In genomic region chr7:126265949-126266348, GRCm38 (mm10) we compare ENCODE assay signal across 9 mouse cellular contexts. TPM values are rescaled to one million over a fixed set of nuclear protein-coding genes. Genes with fewer than 3 reads are reported as not detected.
DNase-seq lines count a peak whose midpoint lies in the region; TF ChIP-seq lines count a peak whose summit lies in the region.
"Had no signal": no experiment of that assay in that cellular context is flagged by ENCODE, and none has a peak within 500 bp of the region (broad histone marks: within the 10 kb centered on the region; RNA-seq: fewer than 3 reads in every experiment).

No protein-coding gene starts in this region.

- no peaks in the 10 kb centered on the region for H3K9me3 ChIP-seq in heart, embryonic 10.5 days
- H3K9me3 ChIP-seq: liver, embryonic 15.5 days had no signal

- no peak overlapping the region for H3K4me3 ChIP-seq in heart, embryonic 10.5 days
- H3K4me3 ChIP-seq in kidney, adult 2 months (ENCODE audit: insufficient read depth, low read depth, low read length), result no peak overlapping the region
- H3K4me3 ChIP-seq: liver, embryonic 15.5 days had no signal

- no peak for TF ChIP-seq CTCF in kidney, adult 2 months (conservative IDR thresholded peaks at IDR 0.05; ENCODE audit: insufficient read depth, insufficient read length, low read depth, low read length)

- 65% methylated on average over 9 of the region's 9 CpGs for WGBS in heart, embryonic 10.5 days
- 35% methylated on average over 9 of the region's 9 CpGs for WGBS in kidney, adult 2 months

- TF ChIP-seq POLR2A in kidney, adult 2 months (IDR thresholded peaks at IDR 0.05; ENCODE audit: low read depth, low read length), result no peak

- H3K27me3 ChIP-seq in heart, embryonic 10.5 days (ENCODE audit: insufficient read depth, poor library complexity, severe bottlenecking), result peaks cover 80% of the 10 kb centered on the region
- no peaks in the 10 kb centered on the region for H3K27me3 ChIP-seq in kidney, adult 2 months (replicated peaks; ENCODE audit: control insufficient read depth, insufficient read depth, low read length)

- peaks cover 16% of the 10 kb centered on the region for H3K4me1 ChIP-seq in heart, embryonic 10.5 days
- H3K4me1 ChIP-seq in kidney, adult 2 months (ENCODE audit: control insufficient read depth, insufficient read depth, low read length), result no peaks in the 10 kb centered on the region

- H3K27ac ChIP-seq in heart, embryonic 10.5 days, result no peak overlapping the region
- H3K27ac ChIP-seq in kidney, adult 2 months (ENCODE audit: insufficient read depth, low read depth, low read length), result no peak overlapping the region
- H3K27ac ChIP-seq: liver, embryonic 15.5 days had no signal

- no peaks in the 10 kb centered on the region for H3K36me3 ChIP-seq in heart, embryonic 10.5 days
- H3K36me3 ChIP-seq in kidney, adult 2 months (ENCODE audit: control insufficient read depth, insufficient read depth, low read length), result no peaks in the 10 kb centered on the region
- H3K36me3 ChIP-seq: liver, embryonic 15.5 days had no signal

- DNase-seq in heart, adult 11 months, result peak; percentile 98
- no peak for DNase-seq in heart, embryonic 10.5 days (ENCODE audit: low spot score)
- peak; percentile 70 for DNase-seq in cerebellum, adult 8-10 months
- DNase-seq in gastrocnemius, adult 18-20 months (ENCODE audit: low spot score), result peak; percentile 73
- peak; percentile 89 for DNase-seq in kidney, adult 2 months
- DNase-seq in left cerebral cortex, postnatal 14 days (ENCODE audit: low spot score in 2 of 2), result peak; percentile 93 to 97
- DNase-seq in right cerebral cortex, adult 18-20 months, result peak; percentile 93
- DNase-seq in thymus, postnatal 36 days, result no peak

- intact Hi-C loops in left cerebral cortex, postnatal 14 days (cut with DNase I), result no loop called here

RNA-seq across cellular contexts. Expression of gene Sbk1, which starts 6.5 kb away (rescaled TPM):
- 16.3 and 33.5 TPM in 2 replicates for polyA plus RNA-seq in heart, embryonic 10.5 days (2016; fragmentation: Nextera tagmentation; extraction: Ambion mirVana)
- 10 to 100 TPM; 18.7 to 18.8 TPM for total RNA-seq in gastrocnemius, adult 18-20 months (2021)
- 29.2 and 31.5 TPM in 2 replicates for polyA plus RNA-seq in kidney, adult 2 months (2012; rRNA removed)
- total RNA-seq in left cerebral cortex, postnatal 14 days (2021), result 10 to 100 TPM; 94.8 to 95.4 TPM

Comparison
In these comparisons a context has a peak if more than half of its experiments do, and no peak if none do; other contexts are left out.
1. DNase-seq: peak in heart, adult 11 months (single experiment), cerebellum, adult 8-10 months (single experiment), gastrocnemius, adult 18-20 months (single experiment), kidney, adult 2 months (single experiment), left cerebral cortex, postnatal 14 days (2 of 2) and right cerebral cortex, adult 18-20 months (single experiment); none in heart, embryonic 10.5 days (single experiment) and thymus, postnatal 36 days (0 of 2).
2. RNA of gene Sbk1, which starts 6.5 kb away (total RNA-seq): 94.8 to 95.4 TPM in left cerebral cortex, postnatal 14 days; 18.7 to 18.8 TPM in gastrocnemius, adult 18-20 months; every median in the first group is over 4 times any median in the second.